Comparison of ENCODE assay signal across 11 mouse cellular contexts in genomic region chr11:97365556-97365955, GRCm38 (mm10). TPM values are rescaled to one million over a fixed set of nuclear protein-coding genes. Genes with fewer than 3 reads are reported as not detected.
DNase-seq lines count a peak whose midpoint lies in the region; ATAC-seq and TF ChIP-seq lines count a peak whose summit lies in the region.
"Had no signal": no experiment of that assay in that cellular context is flagged by ENCODE, and none has a peak within 500 bp of the region (broad histone marks: within the 10 kb centered on the region; RNA-seq: fewer than 3 reads in every experiment).

No protein-coding gene starts in this region.

- peak overlapping the region; percentile 87 for H3K4me2 ChIP-seq in heart, postnatal 0 days (ENCODE audit: low read depth, low read length)
- H3K4me2 ChIP-seq in embryonic facial prominence, embryonic 14.5 days (ENCODE audit: low read depth, low read length): peak overlapping the region; percentile 80
- H3K4me2 ChIP-seq in midbrain, embryonic 14.5 days (ENCODE audit: low read length): peak overlapping the region; percentile 83

- no peak overlapping the region for H3K4me3 ChIP-seq in heart, postnatal 0 days (ENCODE audit: low read depth, low read length)
- no peak overlapping the region for H3K4me3 ChIP-seq in embryonic facial prominence, embryonic 14.5 days (ENCODE audit: low read depth, low read length)
- H3K4me3 ChIP-seq in hindbrain, embryonic 10.5 days: 0 out of 2 replicates have a peak overlapping the region, but pooled peaks have one; percentile 1
- peak overlapping the region; percentile 98; the same call in 1 of the 2 replicates for H3K4me3 ChIP-seq in midbrain, embryonic 14.5 days (replicated peaks; ENCODE audit: low read depth, low read length)

- DNase-seq in heart, postnatal 0 days (ENCODE audit: low spot score): no peak
- no peak for DNase-seq in heart, postnatal 36 days
- no peak for DNase-seq in embryonic facial prominence, embryonic 14.5 days (ENCODE audit: low spot score)
- no peak for DNase-seq in hindbrain, embryonic 10.5 days (ENCODE audit: low spot score)
- DNase-seq in midbrain, embryonic 14.5 days: no peak
- DNase-seq in kidney, adult 9 months: no peak
- DNase-seq: adrenal gland, adult 8-10 months; thymus, postnatal 25 days had no signal

- H3K9ac ChIP-seq in heart, postnatal 0 days (replicated peaks; ENCODE audit: low read depth, low read length): no peak overlapping the region
- 0 out of 2 replicates have a peak overlapping the region, but pooled peaks have one; percentile 5 for H3K9ac ChIP-seq in embryonic facial prominence, embryonic 14.5 days (ENCODE audit: low read depth, low read length)
- 0 out of 2 replicates have a peak overlapping the region, but pooled peaks have one; percentile 50 for H3K9ac ChIP-seq in midbrain, embryonic 14.5 days (replicated peaks; ENCODE audit: low read length)

- no peaks in the 10 kb centered on the region; the same call in 1 of the 2 replicates for H3K36me3 ChIP-seq in heart, postnatal 0 days (replicated peaks; ENCODE audit: control insufficient read depth, insufficient read depth, low read length)
- H3K36me3 ChIP-seq in embryonic facial prominence, embryonic 14.5 days (ENCODE audit: control insufficient read depth, insufficient read depth, low read length): 0 out of 2 replicates have a peak, but pooled peaks cover 3% of the 10 kb centered on the region
- peaks cover 9% of the 10 kb centered on the region for H3K36me3 ChIP-seq in hindbrain, embryonic 10.5 days
- H3K36me3 ChIP-seq in midbrain, embryonic 14.5 days (ENCODE audit: control insufficient read depth, insufficient read depth, low read length): no peaks in the 10 kb centered on the region

- WGBS in heart, postnatal 0 days: 39% methylated on average over 1 of the region's 1 CpGs
- WGBS in embryonic facial prominence, embryonic 14.5 days: 50% methylated on average over 1 of the region's 1 CpGs
- 85% methylated on average over 1 of the region's 1 CpGs for WGBS in hindbrain, embryonic 10.5 days
- WGBS in midbrain, embryonic 14.5 days: 74% methylated on average over 1 of the region's 1 CpGs

- H3K4me1 ChIP-seq in heart, postnatal 0 days (ENCODE audit: control insufficient read depth, insufficient read depth): peaks cover 24% of the 10 kb centered on the region
- peaks cover 21% of the 10 kb centered on the region for H3K4me1 ChIP-seq in embryonic facial prominence, embryonic 14.5 days (ENCODE audit: control insufficient read depth, insufficient read depth, low read length)
- H3K4me1 ChIP-seq in hindbrain, embryonic 10.5 days (replicated peaks): peaks cover 39% of the 10 kb centered on the region
- H3K4me1 ChIP-seq in midbrain, embryonic 14.5 days (ENCODE audit: control insufficient read depth, insufficient read depth, low read length): peaks cover 27% of the 10 kb centered on the region

- no peak for TF ChIP-seq EP300 in heart, postnatal 0 days (IDR thresholded peaks at IDR 0.05; ENCODE audit: low read depth)

- intact Hi-C loops in heart, postnatal 36 days (cut with DNase I): no loop called here

- ATAC-seq in heart, postnatal 0 days (ENCODE audit: insufficient read depth, low read depth): no peak
- ATAC-seq in embryonic facial prominence, embryonic 14.5 days (ENCODE audit: low read depth): no peak
- no peak for ATAC-seq in midbrain, embryonic 14.5 days (ENCODE audit: low FRiP score, low TSS enrichment)
- no peak for ATAC-seq in granulocyte monocyte progenitor cell, adult 5-6 weeks (replicated peaks; ENCODE audit: poor library complexity, severe bottlenecking)

- no peak for TF ChIP-seq CTCF in heart, postnatal 0 days (IDR thresholded peaks at IDR 0.05; ENCODE audit: low read depth)

- no peaks in the 10 kb centered on the region for H3K27me3 ChIP-seq in heart, postnatal 0 days (ENCODE audit: control insufficient read depth, insufficient read depth, low read length)
- no peaks in the 10 kb centered on the region for H3K27me3 ChIP-seq in embryonic facial prominence, embryonic 14.5 days (replicated peaks; ENCODE audit: control insufficient read depth, insufficient read depth, low read length)
- no peaks in the 10 kb centered on the region for H3K27me3 ChIP-seq in hindbrain, embryonic 10.5 days (ENCODE audit: insufficient read depth, poor library complexity, severe bottlenecking)
- H3K27me3 ChIP-seq in midbrain, embryonic 14.5 days (ENCODE audit: control insufficient read depth, insufficient read depth, low read length): no peaks in the 10 kb centered on the region

- no peaks in the 10 kb centered on the region for H3K9me3 ChIP-seq in heart, postnatal 0 days (replicated peaks; ENCODE audit: control insufficient read depth, low read length)
- H3K9me3 ChIP-seq in embryonic facial prominence, embryonic 14.5 days (ENCODE audit: control insufficient read depth, low read length): no peaks in the 10 kb centered on the region
- H3K9me3 ChIP-seq in hindbrain, embryonic 10.5 days: no peaks in the 10 kb centered on the region
- no peaks in the 10 kb centered on the region for H3K9me3 ChIP-seq in midbrain, embryonic 14.5 days (ENCODE audit: control insufficient read depth, low read length)

- no peak overlapping the region for H3K27ac ChIP-seq in heart, postnatal 0 days (ENCODE audit: low read depth)
- no peak overlapping the region for H3K27ac ChIP-seq in embryonic facial prominence, embryonic 14.5 days (replicated peaks; ENCODE audit: low read depth, low read length)
- no peak overlapping the region for H3K27ac ChIP-seq in hindbrain, embryonic 10.5 days
- no peak overlapping the region for H3K27ac ChIP-seq in midbrain, embryonic 14.5 days (replicated peaks; ENCODE audit: low read depth, low read length)
- H3K27ac ChIP-seq: kidney, postnatal 0 days had no signal

RNA-seq across cellular contexts. Expression of gene Socs7, which starts 3.2 kb away (rescaled TPM):
- 15.4 and 20.7 TPM in 2 replicates for total RNA-seq in heart, postnatal 0 days (2014; rRNA removed; ENCODE audit: low replicate concordance)
- polyA plus RNA-seq in heart, postnatal 0 days (2015; fragmentation: Nextera tagmentation; extraction: Ambion mirVana): 1.6 and 2.1 TPM in 2 replicates
- 10 to 100 TPM; 18.3 to 19.6 TPM for total RNA-seq in heart, postnatal 36 days (2021)
- 3.0 and 3.1 TPM in 2 replicates for polyA plus RNA-seq in embryonic facial prominence, embryonic 14.5 days (2014; fragmentation: Nextera tagmentation; extraction: Ambion mirVana)
- 3.9 and 4.6 TPM in 2 replicates for polyA plus RNA-seq in hindbrain, embryonic 10.5 days (2016; fragmentation: Nextera tagmentation; extraction: Ambion mirVana)
- 6.9 and 10.4 TPM in 2 replicates for polyA plus RNA-seq in midbrain, embryonic 14.5 days (2014; fragmentation: Nextera tagmentation; extraction: Ambion mirVana)
- 5.5 and 6.3 TPM in 2 replicates for total RNA-seq in granulocyte monocyte progenitor cell, adult 5-6 weeks (2014; fragmentation: Nextera tagmentation)
- total RNA-seq in granulocyte monocyte progenitor cell, adult 5-6 weeks (2017): 7.9 and 9.5 TPM in 2 replicates

RNA-seq across cellular contexts. Expression of gene Gpr179, which starts 13.7 kb away (rescaled TPM):
- 0.12 TPM in 1 of 2 replicates, not detected in the other for total RNA-seq in heart, postnatal 0 days (2014; rRNA removed; ENCODE audit: low replicate concordance)
- polyA plus RNA-seq in heart, postnatal 0 days (2015; fragmentation: Nextera tagmentation; extraction: Ambion mirVana): not detected in 2 replicates
- under 1 TPM; 0.08 to 0.11 TPM for total RNA-seq in heart, postnatal 36 days (2021)
- 0.08 and 0.15 TPM in 2 replicates for polyA plus RNA-seq in embryonic facial prominence, embryonic 14.5 days (2014; fragmentation: Nextera tagmentation; extraction: Ambion mirVana)
- 0.07 and 0.09 TPM in 2 replicates for polyA plus RNA-seq in hindbrain, embryonic 10.5 days (2016; fragmentation: Nextera tagmentation; extraction: Ambion mirVana)
- 0.30 and 0.36 TPM in 2 replicates for polyA plus RNA-seq in midbrain, embryonic 14.5 days (2014; fragmentation: Nextera tagmentation; extraction: Ambion mirVana)
- total RNA-seq in granulocyte monocyte progenitor cell, adult 5-6 weeks (2014; fragmentation: Nextera tagmentation): 0.71 TPM in 1 of 2 replicates, not detected in the other
- total RNA-seq in granulocyte monocyte progenitor cell, adult 5-6 weeks (2017): 0.10 and 0.17 TPM in 2 replicates
- total RNA-seq: common myeloid progenitor, adult 5-6 weeks had no signal

RNA-seq across cellular contexts. Expression of gene Arhgap23, which starts 49.8 kb away (rescaled TPM):
- 44.0 and 53.5 TPM in 2 replicates for total RNA-seq in heart, postnatal 0 days (2014; rRNA removed; ENCODE audit: low replicate concordance)
- 3.7 and 3.8 TPM in 2 replicates for polyA plus RNA-seq in heart, postnatal 0 days (2015; fragmentation: Nextera tagmentation; extraction: Ambion mirVana)
- 10 to 100 TPM; 16.0 to 18.0 TPM for total RNA-seq in heart, postnatal 36 days (2021)
- 8.9 and 9.5 TPM in 2 replicates for polyA plus RNA-seq in embryonic facial prominence, embryonic 14.5 days (2014; fragmentation: Nextera tagmentation; extraction: Ambion mirVana)
- 2.7 and 4.0 TPM in 2 replicates for polyA plus RNA-seq in hindbrain, embryonic 10.5 days (2016; fragmentation: Nextera tagmentation; extraction: Ambion mirVana)
- 7.8 and 13.1 TPM in 2 replicates for polyA plus RNA-seq in midbrain, embryonic 14.5 days (2014; fragmentation: Nextera tagmentation; extraction: Ambion mirVana)
- total RNA-seq in granulocyte monocyte progenitor cell, adult 5-6 weeks (2014; fragmentation: Nextera tagmentation): 9.7 and 13.0 TPM in 2 replicates
- total RNA-seq in granulocyte monocyte progenitor cell, adult 5-6 weeks (2017): 3.4 and 4.0 TPM in 2 replicates

RNA-seq across cellular contexts. Expression of gene Mrpl45, which starts 50.0 kb away (rescaled TPM):
- total RNA-seq in heart, postnatal 0 days (2014; rRNA removed; ENCODE audit: low replicate concordance): 41.8 and 48.8 TPM in 2 replicates
- 60.3 and 64.6 TPM in 2 replicates for polyA plus RNA-seq in heart, postnatal 0 days (2015; fragmentation: Nextera tagmentation; extraction: Ambion mirVana)
- 10 to 100 TPM; 55.3 to 65.3 TPM for total RNA-seq in heart, postnatal 36 days (2021)
- 35.2 and 37.8 TPM in 2 replicates for polyA plus RNA-seq in embryonic facial prominence, embryonic 14.5 days (2014; fragmentation: Nextera tagmentation; extraction: Ambion mirVana)
- polyA plus RNA-seq in hindbrain, embryonic 10.5 days (2016; fragmentation: Nextera tagmentation; extraction: Ambion mirVana): 50.8 and 63.5 TPM in 2 replicates
- polyA plus RNA-seq in midbrain, embryonic 14.5 days (2014; fragmentation: Nextera tagmentation; extraction: Ambion mirVana): 39.4 and 46.7 TPM in 2 replicates
- 26.6 and 36.0 TPM in 2 replicates for total RNA-seq in granulocyte monocyte progenitor cell, adult 5-6 weeks (2014; fragmentation: Nextera tagmentation)
- total RNA-seq in granulocyte monocyte progenitor cell, adult 5-6 weeks (2017): 25.7 and 26.6 TPM in 2 replicates

Comparison
In these comparisons a context has a peak if more than half of its experiments do, and no peak if none do; other contexts are left out.
1. H3K4me3 ChIP-seq: peak in hindbrain, embryonic 10.5 days (single experiment) and midbrain, embryonic 14.5 days (single experiment); none in heart, postnatal 0 days (single experiment) and embryonic facial prominence, embryonic 14.5 days (single experiment).
2. Peak in every context shown above with its lines, with median percentiles within 50 percentile points of each other: H3K4me2 ChIP-seq.